Mouse (Mus musculus): ENCODE measurements around the gene Olfr1275. TPM values are rescaled to one million over a fixed set of nuclear protein-coding genes. Genes with fewer than 3 reads are reported as not detected.

The Olfr1275 gene
- polyA plus RNA-seq (2014; fragmentation: Nextera tagmentation; extraction: Ambion mirVana) = not detected in 2 replicates

DNA sequence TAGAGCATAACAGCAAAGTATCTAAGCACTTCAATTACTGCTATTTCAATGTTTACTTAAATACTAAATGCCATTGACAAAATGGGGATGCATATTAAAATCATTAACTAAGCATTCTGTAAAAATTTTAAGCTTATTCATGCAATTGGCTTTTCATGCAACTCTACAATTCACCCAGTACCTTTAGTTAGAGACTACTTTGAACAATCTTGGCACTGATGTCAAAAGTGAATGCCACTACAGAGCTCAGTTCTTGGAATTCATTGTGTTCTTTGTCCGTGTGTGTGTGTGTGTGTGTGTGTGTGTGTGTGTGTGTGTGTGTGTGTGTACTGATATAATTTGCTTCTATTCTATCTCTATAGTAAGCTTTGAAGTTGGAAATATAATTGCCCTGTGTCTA lies at the start of gene Olfr1275:
Gene Olfr1275, minus strand, starts transcription at position 101 of the 400 bp plus-strand sequence.
- no peak within 1 kb of the TSS for H3K9ac ChIP-seq (ENCODE audit: low read length)
- no peaks in the 10 kb centered on the region for H3K36me3 ChIP-seq (ENCODE audit: control insufficient read depth, insufficient read depth, low read length)
- H3K9me3 ChIP-seq (ENCODE audit: control insufficient read depth, low read length) = no peaks in the 10 kb centered on the region
- H3K27ac ChIP-seq (ENCODE audit: low read depth, low read length) = no peak within 1 kb of the TSS
- no peak within 1 kb of the TSS for H3K4me3 ChIP-seq (ENCODE audit: low read depth, low read length)
- DNase-seq (ENCODE audit: low spot score) (no peak), ATAC-seq (ENCODE audit: insufficient read depth, low FRiP score, low TSS enrichment) (no peak)
- no peak within 1 kb of the TSS for H3K4me2 ChIP-seq (ENCODE audit: low read depth)
- WGBS = 73% methylated on average over 1 of the region's 1 CpGs
- no peaks in the 10 kb centered on the region for H3K27me3 ChIP-seq (ENCODE audit: control insufficient read depth, insufficient read depth, low read length)
- H3K4me1 ChIP-seq (ENCODE audit: control insufficient read depth, insufficient read depth, low read length) = no peaks in the 10 kb centered on the region

GRCm38 (mm10) chr2:111274006-111274405 lies 38.9 kb upstream of the Olfr1275 start, which contains the start of gene Olfr1277:
TSS of gene Olfr1277 (minus strand) at chr2:111274106.
- no peaks in the 10 kb centered on the region for H3K9me3 ChIP-seq (ENCODE audit: control insufficient read depth, low read length)
- no peak within 1 kb of the TSS for H3K27ac ChIP-seq (ENCODE audit: low read depth, low read length)
- ATAC-seq (ENCODE audit: insufficient read depth, low FRiP score, low TSS enrichment) (no peak), DNase-seq (ENCODE audit: low spot score) (no peak)
- no peak within 1 kb of the TSS for H3K4me3 ChIP-seq (ENCODE audit: low read depth, low read length)
- no peak within 1 kb of the TSS for H3K9ac ChIP-seq (ENCODE audit: low read length)
- no peaks in the 10 kb centered on the region for H3K36me3 ChIP-seq (ENCODE audit: control insufficient read depth, insufficient read depth, low read length)
- no peaks in the 10 kb centered on the region for H3K27me3 ChIP-seq (ENCODE audit: control insufficient read depth, insufficient read depth, low read length)
- no peaks in the 10 kb centered on the region for H3K4me1 ChIP-seq (ENCODE audit: control insufficient read depth, insufficient read depth, low read length)
- no peak within 1 kb of the TSS for H3K4me2 ChIP-seq (ENCODE audit: low read depth)
- 86% methylated on average over 2 of the region's 2 CpGs for WGBS

- H3K4me3 ChIP-seq (ENCODE audit: low read depth, low read length) = no peak within 1 kb of the TSS
- H3K4me1 ChIP-seq (ENCODE audit: control insufficient read depth, insufficient read depth, low read length) = no peaks in the 10 kb centered on the region
- ATAC-seq (ENCODE audit: insufficient read depth, low FRiP score, low TSS enrichment) (no peak), DNase-seq (ENCODE audit: low spot score) (no peak)
- no peaks in the 10 kb centered on the region for H3K27me3 ChIP-seq (ENCODE audit: control insufficient read depth, insufficient read depth, low read length)
- H3K27ac ChIP-seq (ENCODE audit: low read depth, low read length) = no peak within 1 kb of the TSS
- H3K36me3 ChIP-seq (ENCODE audit: control insufficient read depth, insufficient read depth, low read length) = no peaks in the 10 kb centered on the region
- no peak within 1 kb of the TSS for H3K9ac ChIP-seq (ENCODE audit: low read length)
- no peaks in the 10 kb centered on the region for H3K9me3 ChIP-seq (ENCODE audit: control insufficient read depth, low read length)
- no peak within 1 kb of the TSS for H3K4me2 ChIP-seq (ENCODE audit: low read depth)
These were observed 19.1 kb upstream of the Olfr1275 start, which contains the start of gene Olfr1276 for GRCm38 (mm10) chr2:111254216-111254615. TSS of gene Olfr1276 (plus strand) at chr2:111254516.

DNA sequence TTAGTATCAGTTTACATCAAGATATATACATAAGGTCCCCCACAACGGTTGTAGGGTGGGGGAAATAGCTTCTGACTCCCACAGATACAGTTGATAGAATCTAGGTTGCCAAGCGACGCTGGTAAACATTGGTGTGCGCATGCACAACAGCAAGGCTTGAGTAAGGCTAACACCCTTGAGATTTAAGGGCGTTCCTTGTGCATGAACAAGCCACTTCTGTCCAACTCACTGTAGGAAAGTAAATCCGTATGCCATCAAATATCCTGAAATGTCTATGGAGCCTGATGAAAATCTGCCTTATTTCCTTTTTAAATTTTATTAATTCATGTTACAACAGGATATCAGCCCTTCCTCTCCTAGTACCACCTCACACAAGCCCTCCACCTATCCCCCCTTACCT lies 5.6 kb downstream of the Olfr1275 start, which contains the start of gene 4930430A15Rik:
Gene 4930430A15Rik, minus strand, starts transcription at position 101 of the 400 bp plus-strand sequence.
- DNase-seq (ENCODE audit: low spot score) = no peak
- H3K4me3 ChIP-seq (ENCODE audit: low read depth, low read length) = no peak within 1 kb of the TSS
- ATAC-seq (ENCODE audit: insufficient read depth, low FRiP score, low TSS enrichment) = no peak
- no peak within 1 kb of the TSS for H3K9ac ChIP-seq (ENCODE audit: low read length)
- no peak within 1 kb of the TSS for H3K4me2 ChIP-seq (ENCODE audit: low read depth)
- H3K4me1 ChIP-seq (ENCODE audit: control insufficient read depth, insufficient read depth, low read length) = no peaks in the 10 kb centered on the region
- no peaks in the 10 kb centered on the region for H3K9me3 ChIP-seq (ENCODE audit: control insufficient read depth, low read length)
- no peak within 1 kb of the TSS for H3K27ac ChIP-seq (ENCODE audit: low read depth, low read length)
- no peaks in the 10 kb centered on the region for H3K27me3 ChIP-seq (ENCODE audit: control insufficient read depth, insufficient read depth, low read length)
- WGBS = 91% methylated on average over 6 of the region's 6 CpGs
- H3K36me3 ChIP-seq (ENCODE audit: control insufficient read depth, insufficient read depth, low read length) = no peaks in the 10 kb centered on the region

- Histone ChIP-seq H3K4me3 (ENCODE audit: low read depth, low read length) (no peak overlapping the region), H3K9ac (ENCODE audit: low read length) (no peak overlapping the region), H3K4me1 (ENCODE audit: control insufficient read depth, insufficient read depth, low read length) (no peaks in the 10 kb centered on the region), H3K27ac (ENCODE audit: low read depth, low read length) (no peak overlapping the region), H3K27me3 (ENCODE audit: control insufficient read depth, insufficient read depth, low read length) (no peaks in the 10 kb centered on the region), H3K4me2 (ENCODE audit: low read depth) (no peak overlapping the region), H3K9me3 (ENCODE audit: control insufficient read depth, low read length) (no peaks in the 10 kb centered on the region), H3K36me3 (ENCODE audit: control insufficient read depth, insufficient read depth, low read length) (no peaks in the 10 kb centered on the region)
- WGBS = 94% methylated on average over 11 of the region's 11 CpGs
- no peak for ATAC-seq (ENCODE audit: insufficient read depth, low FRiP score, low TSS enrichment)
- no peak for DNase-seq (ENCODE audit: low spot score)
These were observed 53.0 kb downstream of the Olfr1275 start for GRCm38 (mm10) chr2:111182068-111182467.

Other genes with a start within 250 kb of the Olfr1275 start
- not detected in 2 replicates for gene Gm13941, start 129.3 kb downstream of the Olfr1275 start, polyA plus RNA-seq (2014; fragmentation: Nextera tagmentation; extraction: Ambion mirVana)
- not detected in 2 replicates for gene Gm15130, start 82.3 kb downstream of the Olfr1275 start, polyA plus RNA-seq (2014; fragmentation: Nextera tagmentation; extraction: Ambion mirVana)
- gene 4930430A15Rik, start 5.7 kb downstream of the Olfr1275 start, polyA plus RNA-seq (2014; fragmentation: Nextera tagmentation; extraction: Ambion mirVana) = not detected in 2 replicates
- gene Olfr1276, start 19.2 kb upstream of the Olfr1275 start, polyA plus RNA-seq (2014; fragmentation: Nextera tagmentation; extraction: Ambion mirVana) = not detected in 2 replicates
- not detected in 2 replicates for gene Olfr1277, start 38.8 kb upstream of the Olfr1275 start, polyA plus RNA-seq (2014; fragmentation: Nextera tagmentation; extraction: Ambion mirVana)
- not detected in 2 replicates for gene Olfr1278, start 54.9 kb upstream of the Olfr1275 start, polyA plus RNA-seq (2014; fragmentation: Nextera tagmentation; extraction: Ambion mirVana)
- gene Olfr1279, start 65.3 kb upstream of the Olfr1275 start, polyA plus RNA-seq (2014; fragmentation: Nextera tagmentation; extraction: Ambion mirVana) = not detected in 2 replicates
- not detected in 2 replicates for gene Olfr1280, start 78.7 kb upstream of the Olfr1275 start, polyA plus RNA-seq (2014; fragmentation: Nextera tagmentation; extraction: Ambion mirVana)
- gene Olfr1281, start 91.2 kb upstream of the Olfr1275 start, polyA plus RNA-seq (2014; fragmentation: Nextera tagmentation; extraction: Ambion mirVana) = not detected in 2 replicates
- not detected in 2 replicates for gene Olfr1282, start 100.8 kb upstream of the Olfr1275 start, polyA plus RNA-seq (2014; fragmentation: Nextera tagmentation; extraction: Ambion mirVana)
- not detected in 2 replicates for gene Olfr1283, start 131.5 kb upstream of the Olfr1275 start, polyA plus RNA-seq (2014; fragmentation: Nextera tagmentation; extraction: Ambion mirVana)
- not detected in 2 replicates for gene Olfr1284, start 140.2 kb upstream of the Olfr1275 start, polyA plus RNA-seq (2014; fragmentation: Nextera tagmentation; extraction: Ambion mirVana)
- gene Olfr1286, start 187.8 kb upstream of the Olfr1275 start, polyA plus RNA-seq (2014; fragmentation: Nextera tagmentation; extraction: Ambion mirVana) = not detected in 2 replicates
- not detected in 2 replicates for gene Olfr1287, start 213.9 kb upstream of the Olfr1275 start, polyA plus RNA-seq (2014; fragmentation: Nextera tagmentation; extraction: Ambion mirVana)
- gene Olfr1288, start 238.8 kb upstream of the Olfr1275 start, polyA plus RNA-seq (2014; fragmentation: Nextera tagmentation; extraction: Ambion mirVana) = not detected in 2 replicates
- gene Olfr1289, start 245.5 kb upstream of the Olfr1275 start, polyA plus RNA-seq (2014; fragmentation: Nextera tagmentation; extraction: Ambion mirVana) = not detected in 2 replicates